Mouse (Mus musculus) CD8-positive naive resting alpha-beta T cell, adult 57 days (primary cell): ENCODE data around the gene Esam. TPM values are rescaled to one million over a fixed set of nuclear protein-coding genes. Genes with fewer than 3 reads are reported as not detected.

Experiments used
- total RNA-seq: library from RNA; stranded (reverse); gene quantifications from one replicate; pipeline ENCODE4 v1.2.4, GENCODE M21; 2023

Esam gene
- 0.58 TPM for total RNA-seq

DNA sequence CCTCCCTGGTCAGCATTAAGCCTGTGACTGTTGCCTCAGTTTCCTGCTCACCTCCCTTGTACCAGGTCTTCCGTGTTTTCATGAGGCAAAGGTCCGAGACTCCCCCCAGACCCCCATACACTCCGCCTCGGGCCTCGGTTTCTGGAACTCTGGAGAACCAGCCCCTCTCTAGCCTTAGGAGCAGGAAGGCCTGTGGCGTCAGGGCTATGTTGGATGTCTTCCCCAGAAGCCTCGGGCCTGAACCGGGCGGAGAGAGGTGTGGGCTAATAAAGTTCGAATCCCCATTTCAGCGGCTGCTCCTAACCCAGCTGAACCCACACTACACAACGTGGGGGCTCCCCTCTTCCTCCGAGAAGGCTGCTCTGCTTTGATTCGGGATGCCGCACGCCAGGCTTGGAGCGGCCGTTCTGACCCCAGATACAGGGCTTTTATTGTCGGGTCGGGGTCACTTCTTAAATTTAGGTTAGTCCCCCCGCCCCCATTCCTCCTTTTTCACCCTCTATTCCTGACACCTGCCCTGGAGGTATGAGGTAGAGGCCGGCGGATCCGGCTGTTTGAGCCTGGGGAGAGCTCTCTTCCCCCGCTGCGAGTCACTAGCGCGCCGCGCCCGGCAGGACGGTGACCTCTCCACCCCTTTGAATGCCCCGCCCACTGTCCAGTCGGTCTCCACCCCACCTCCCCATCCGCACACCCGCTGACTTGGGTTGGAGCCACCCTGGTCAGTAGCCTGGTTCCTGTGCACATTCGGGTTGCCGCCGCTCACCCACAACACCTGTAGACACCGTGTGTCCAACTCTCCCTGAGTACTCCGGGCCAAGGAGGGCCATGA is at the start of gene Esam:
Gene Esam (plus strand): TSS at position 683 of the 829 bp plus-strand sequence.

DNA sequence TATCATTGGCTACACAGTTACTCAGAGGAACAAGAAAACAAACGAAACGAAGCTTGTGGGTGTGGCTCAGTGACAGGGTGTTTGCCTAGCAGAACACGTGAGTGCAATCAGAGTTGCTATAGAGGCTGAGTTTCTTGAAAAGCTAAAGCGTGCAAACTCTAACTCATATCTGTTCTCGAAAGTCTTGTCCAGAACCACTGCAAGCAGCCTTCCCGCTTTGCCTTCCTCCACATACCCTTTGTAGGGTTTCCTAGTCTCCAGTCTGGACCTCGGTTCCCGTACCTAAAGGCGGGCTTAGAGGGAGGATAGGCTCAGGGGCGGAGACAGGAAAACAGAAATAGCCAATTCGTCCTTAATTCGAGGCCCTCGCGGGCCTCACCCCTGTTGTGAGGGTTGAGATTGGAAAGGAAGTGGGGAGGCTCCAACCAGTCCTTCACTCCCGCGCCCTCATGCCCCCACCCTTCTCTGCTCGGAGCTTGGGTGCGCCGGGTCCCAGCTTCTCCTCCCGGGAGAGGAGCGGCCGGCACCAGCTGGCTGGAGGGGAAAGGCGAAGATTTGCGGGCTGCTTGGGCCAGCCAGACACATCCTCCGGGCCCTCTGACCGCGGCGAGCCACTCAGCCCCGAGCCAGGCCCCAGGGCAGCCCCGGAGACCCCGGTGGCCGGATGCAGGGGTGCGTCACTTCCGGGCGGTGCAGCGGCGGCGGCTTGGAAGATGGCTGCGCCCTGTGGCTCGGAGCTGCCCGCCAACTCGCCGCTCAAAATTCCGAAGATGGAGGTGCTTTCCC is 39.1 kb upstream of the Esam start, which contains the start of gene Msantd2:
Gene Msantd2 (plus strand): TSS at position 709 of the 786 bp plus-strand sequence.

DNA sequence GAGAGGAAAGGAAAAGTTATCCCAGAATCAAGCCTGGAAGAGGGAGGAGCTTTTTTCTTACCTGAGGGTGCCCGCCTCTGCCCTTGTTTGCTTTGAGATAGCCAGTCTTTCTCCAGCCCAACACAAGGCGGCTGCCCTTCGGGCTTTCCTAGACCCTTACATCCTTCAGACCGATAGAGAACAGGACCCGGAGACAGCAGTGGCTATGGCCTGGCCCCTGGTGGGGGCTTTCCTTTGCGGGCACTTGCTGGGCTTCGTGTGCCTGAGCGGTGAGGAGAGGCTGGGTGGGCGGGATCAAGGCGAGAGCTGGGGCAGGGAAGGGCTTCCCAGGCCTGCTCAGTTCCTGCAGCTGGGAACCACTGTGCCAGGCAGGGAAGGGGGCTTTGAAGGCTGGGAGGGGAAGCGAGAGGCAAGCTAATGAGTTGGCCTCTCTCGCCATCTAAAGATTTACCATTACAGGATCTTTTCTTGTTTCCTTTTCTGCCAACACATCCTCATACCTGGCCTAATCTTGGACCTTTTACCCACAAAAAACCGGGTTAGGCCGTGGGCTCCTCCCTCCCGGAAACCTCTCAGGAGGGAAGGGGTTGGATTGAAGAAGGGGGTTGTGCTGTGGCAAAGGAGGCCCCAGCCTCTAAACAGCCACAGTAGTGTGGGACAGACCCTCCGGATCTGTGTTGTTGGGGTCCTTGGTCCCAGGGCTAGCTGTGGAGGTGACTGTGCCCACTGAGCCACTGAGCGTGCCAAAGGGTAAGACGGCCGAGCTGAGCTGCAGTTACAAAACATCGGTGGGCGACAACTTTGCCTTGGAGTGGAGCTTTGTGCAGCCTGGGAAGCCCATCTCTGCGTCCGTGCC is 11.5 kb downstream of the Esam start, which contains the start of gene Vsig2:
Gene Vsig2 (plus strand): TSS at position 86 of the 856 bp plus-strand sequence.

DNA sequence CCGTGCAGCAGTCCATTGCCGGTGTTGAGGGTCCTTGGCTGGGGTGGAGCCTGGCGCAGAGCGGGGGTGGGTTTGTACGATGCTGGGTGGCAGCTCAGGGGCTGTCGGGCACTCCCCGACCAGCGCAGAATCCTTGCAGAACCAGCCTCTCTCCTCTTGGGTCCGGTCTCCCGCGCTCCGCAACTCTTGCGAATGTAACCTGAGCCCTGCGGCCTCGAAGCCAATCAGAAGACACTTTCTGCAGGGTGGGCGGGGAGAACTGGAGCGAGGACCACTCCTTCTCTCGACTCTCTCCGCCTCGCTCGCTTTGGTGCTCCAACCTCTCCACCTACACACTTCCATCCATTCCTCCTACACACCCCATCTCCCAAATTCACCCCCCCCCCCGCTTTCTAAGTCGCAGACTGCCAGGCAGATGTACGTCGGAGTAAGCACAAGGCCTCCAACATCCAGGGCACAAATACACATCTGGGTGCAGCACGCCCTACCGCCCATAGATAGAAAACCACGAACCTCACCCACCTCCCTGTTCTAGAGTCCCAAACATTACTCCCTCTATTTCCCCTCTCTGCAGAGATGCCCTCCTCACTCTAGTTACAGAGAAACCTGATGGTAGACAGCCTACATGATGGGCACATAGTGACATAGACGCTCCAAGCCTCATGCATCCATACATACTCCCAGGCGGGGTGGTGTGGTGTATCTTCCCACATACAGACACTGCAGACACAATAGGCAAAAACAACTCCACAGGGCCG is 24.8 kb downstream of the Esam start, which contains the start of gene Nrgn:
Gene Nrgn (minus strand): TSS at position 369 of the 758 bp plus-strand sequence.

DNA sequence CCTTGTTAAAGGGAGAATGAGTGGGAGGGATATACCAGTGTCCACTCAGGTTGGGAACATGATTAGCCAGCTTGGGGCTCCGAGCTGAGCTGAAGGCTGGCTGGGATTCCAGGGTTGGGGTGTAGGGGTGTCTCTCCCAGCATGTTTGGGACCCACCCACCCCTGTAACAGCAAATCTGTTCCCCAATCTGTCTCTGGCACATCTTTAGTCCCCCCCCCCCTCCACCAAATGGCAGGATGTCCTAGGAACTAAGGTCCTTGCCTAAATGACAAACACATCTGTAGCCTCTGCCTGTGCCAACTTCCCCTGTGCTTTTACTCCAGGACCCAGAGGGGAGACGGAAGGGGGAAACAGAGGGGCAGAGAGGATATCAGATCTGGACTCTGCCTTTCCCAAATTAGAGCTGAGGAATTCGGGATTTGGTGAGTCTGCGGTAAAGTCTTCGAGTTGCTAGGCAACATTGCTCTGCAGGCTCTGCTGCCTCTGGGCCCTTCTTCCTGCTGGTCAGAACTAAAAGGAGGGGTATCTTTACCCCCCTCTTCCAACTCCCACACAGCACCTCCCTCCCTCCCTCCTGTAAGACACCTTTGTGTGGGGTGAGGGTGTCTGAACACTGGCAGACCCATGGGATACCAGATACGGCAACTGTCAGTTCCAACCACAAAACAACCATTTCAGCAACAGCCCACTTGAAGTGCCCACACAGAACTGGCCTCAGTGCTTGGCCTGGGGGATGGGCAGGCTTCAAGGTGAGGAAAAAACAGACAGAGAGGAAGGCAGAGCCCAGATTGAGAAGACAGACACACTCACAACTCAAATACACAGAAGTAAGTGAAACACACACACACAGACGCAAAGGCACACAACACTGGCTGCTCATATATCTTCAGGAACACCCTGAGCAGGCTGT is 27.2 kb downstream of the Esam start, which contains the start of gene Siae:
Gene Siae (plus strand): TSS at position 861 of the 911 bp plus-strand sequence.

Other genes starting within 250 kb of the Esam start
- 13.9 TPM for gene Ccdc15, start 179.6 kb upstream of the Esam start, total RNA-seq
- not detected for gene Hepacam, start 160.7 kb upstream of the Esam start, total RNA-seq
- gene Robo4, start 126.2 kb upstream of the Esam start, total RNA-seq, result not detected
- gene Robo3, start 94.8 kb upstream of the Esam start, total RNA-seq, result not detected
- gene Msantd2, start 38.8 kb upstream of the Esam start, total RNA-seq, result 59.9 TPM
- not detected for gene Vsig2, start 11.2 kb downstream of the Esam start, total RNA-seq
- 0.37 TPM for gene Nrgn, start 24.8 kb downstream of the Esam start, total RNA-seq
- gene Siae, start 27.6 kb downstream of the Esam start, total RNA-seq, result 9.7 TPM
- gene Spa17, start 85.6 kb downstream of the Esam start, total RNA-seq, result not detected
- 83.6 TPM for gene Tbrg1, start 129.2 kb downstream of the Esam start, total RNA-seq
- not detected for gene Panx3, start 141.2 kb downstream of the Esam start, total RNA-seq
- gene Olfr160, start 188.2 kb downstream of the Esam start, total RNA-seq, result not detected
- not detected for gene Olfr874, start 217.0 kb downstream of the Esam start, total RNA-seq
- gene Olfr875, start 243.8 kb downstream of the Esam start, total RNA-seq, result not detected